Mouse (Mus musculus) brain, embryonic 14.5 days (tissue): ENCODE measurements at regions not wholly inside any gene's neighbourhood (a gene's known extent, or its start where the extent isn't known, plus 50 kb on each side); places are given as distances from the start of the nearest gene placed in this dataset.

Experiments
- CTCF ChIP-seq: fragments of 200-500 bp; IDR thresholded peaks from 2 replicates; pipeline ENCODE4 v1.5.1; 2012; ENCODE audit warnings: inconsistent platforms, mild to moderate bottlenecking, moderate library complexity, borderline replicate concordance; ENCODE audit not compliant: insufficient read depth, insufficient read length; ENCODE audit errors: extremely low read depth
- POLR2A ChIP-seq: fragments of 200-500 bp; IDR thresholded peaks from 2 replicates; pipeline ENCODE4 v1.6.1; 2012; ENCODE audit warnings: mild to moderate bottlenecking, inconsistent platforms, borderline replicate concordance; ENCODE audit not compliant: poor library complexity, insufficient read depth, insufficient read length, severe bottlenecking; ENCODE audit errors: extremely low read depth

- TF ChIP-seq CTCF (no peak), POLR2A (no peak)
These were observed 123.3 kb downstream of the Dhrs2 start for GRCm38 (mm10) chr14:55345091-55345490.
